Mouse (Mus musculus): ENCODE results near the gene Kpna6. TPM values are rescaled to one million over a fixed set of nuclear protein-coding genes. Genes with fewer than 3 reads are reported as not detected.

Kpna6 gene
- total and polyA plus RNA-seq, 3 experiments, result 15.9 to 66.5 (median 19.6) TPM

DNA sequence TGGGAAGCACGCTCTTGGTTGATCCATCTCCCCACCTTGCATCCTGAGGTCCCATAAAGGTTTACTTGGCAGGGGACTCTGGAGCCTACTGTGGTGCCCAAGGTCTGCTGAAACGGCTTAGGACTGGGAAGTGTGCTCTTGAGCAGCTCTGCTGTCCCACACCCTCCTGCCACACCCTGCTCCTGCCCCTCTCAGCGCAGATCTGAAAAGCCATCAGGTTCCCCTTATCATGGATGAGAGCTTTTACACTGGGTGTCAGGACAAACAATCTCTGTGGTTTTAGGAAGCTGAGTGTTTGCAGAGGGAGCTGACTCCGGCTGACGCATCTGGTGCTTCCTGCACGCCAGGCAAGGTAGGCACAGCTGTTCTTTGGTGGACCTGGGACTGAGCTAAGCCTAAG lies 38.7 kb downstream of the Kpna6 start:
- no peaks in the 10 kb centered on the region for H3K27me3 ChIP-seq (ENCODE audit: control insufficient read depth in 1 of 2, insufficient read depth in 2 of 2, low read length in 2 of 2)
- DNase-seq (ENCODE audit: low read depth, low spot score), result peak; percentile 52
- H3K9me3 ChIP-seq (replicated peaks; ENCODE audit: insufficient read depth, low read length), result no peaks in the 10 kb centered on the region
- H3K9ac ChIP-seq (ENCODE audit: control insufficient read depth, low read depth, low read length, poor library complexity, severe bottlenecking), result no peak overlapping the region
- H3K27ac ChIP-seq (ENCODE audit: control insufficient read depth, low read depth, low read length), result peak overlapping the region; percentile 33; the same call in 1 of the 2 replicates
- H3K4me1 ChIP-seq (ENCODE audit: control insufficient read depth in 1 of 2, insufficient read depth in 2 of 2, low read length in 2 of 2), result peaks cover 2 to 13% of the 10 kb centered on the region in 2 experiments; a peak in 3 of 4 replicates
- H3K4me3 ChIP-seq (ENCODE audit: control insufficient read depth in 1 of 2, insufficient read depth in 1 of 2, low read depth in 2 of 2, low read length in 2 of 2), result no peak overlapping the region
- TF ChIP-seq NELFE (IDR thresholded peaks at IDR 0.05; ENCODE audit: low read depth, low read length) (no peak), POLR2A (IDR thresholded peaks at IDR 0.05; ENCODE audit: control insufficient read depth in 1 of 2, insufficient read depth in 1 of 2, low read depth in 1 of 2, low read length in 2 of 2, poor library complexity in 1 of 2) (no peak), NRF1 (IDR thresholded peaks at IDR 0.05; ENCODE audit: insufficient read depth, low read depth, low read length, poor library complexity, severe bottlenecking) (no peak), MXI1 (IDR thresholded peaks at IDR 0.05; ENCODE audit: low read depth, low read length) (no peak), MAZ (IDR thresholded peaks at IDR 0.05; ENCODE audit: low read depth, low read length) (no peak), JUND (IDR thresholded peaks at IDR 0.05; ENCODE audit: low read depth, low read length) (no peak), GABPA (IDR thresholded peaks at IDR 0.05; ENCODE audit: low read depth, low read length) (no peak), CTCF (IDR thresholded peaks at IDR 0.05 in 2 of 3, conservative IDR thresholded peaks at IDR 0.05 in 1 of 3; ENCODE audit: control insufficient read depth in 1 of 3, insufficient read depth in 1 of 3, low read depth in 2 of 3, low read length in 3 of 3, poor library complexity in 1 of 3, severe bottlenecking in 1 of 3) (no peak), KAT2A (conservative IDR thresholded peaks at IDR 0.05; ENCODE audit: low read depth, low read length) (no peak), SIN3A (IDR thresholded peaks at IDR 0.05; ENCODE audit: low read length) (no peak), ETS1 (IDR thresholded peaks at IDR 0.05; ENCODE audit: low read depth, low read length) (no peak)
- H3K36me3 ChIP-seq (ENCODE audit: control insufficient read depth in 1 of 2, insufficient read depth in 2 of 2, low read length in 2 of 2), result peaks cover 12 to 14% of the 10 kb centered on the region in 2 experiments
- peaks cover 3% of the 10 kb centered on the region for H3K79me2 ChIP-seq (ENCODE audit: control insufficient read depth, insufficient read depth, low read length, poor library complexity)

DNA sequence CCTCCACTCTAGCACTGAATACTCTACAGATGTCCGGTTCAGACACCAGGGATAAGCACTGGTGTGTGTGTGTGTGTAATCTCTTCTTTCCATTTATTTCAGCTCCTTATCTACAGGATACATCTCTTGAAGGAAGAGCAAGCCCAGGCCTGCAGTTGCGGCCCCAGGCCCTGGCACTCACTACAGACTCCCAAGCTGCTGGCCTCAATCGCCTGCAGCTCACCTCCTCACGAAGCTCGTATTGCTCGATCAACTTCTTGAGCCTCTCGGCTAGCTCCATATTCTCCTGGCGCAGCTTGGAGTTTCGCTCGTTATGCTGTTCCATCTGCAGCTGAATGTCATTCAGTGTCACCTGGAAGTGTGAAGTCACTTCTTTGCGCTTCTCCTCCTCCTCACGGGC lies 40.7 kb downstream of the Kpna6 start:
- H3K36me3 ChIP-seq (ENCODE audit: control insufficient read depth in 1 of 2, insufficient read depth in 2 of 2, low read length in 2 of 2), result peaks cover 8 to 12% of the 10 kb centered on the region in 2 experiments
- H3K9me3 ChIP-seq (replicated peaks; ENCODE audit: insufficient read depth, low read length), result no peaks in the 10 kb centered on the region
- no peak overlapping the region for H3K27ac ChIP-seq (ENCODE audit: control insufficient read depth, low read depth, low read length)
- no peak for TF ChIP-seq MEF2A (IDR thresholded peaks at IDR 0.05; ENCODE audit: extremely low read depth, insufficient replicate concordance, low read depth, low read length, poor library complexity, severe bottlenecking)
- no peak for DNase-seq (ENCODE audit: low read depth, low spot score)
- H3K27me3 ChIP-seq (ENCODE audit: control insufficient read depth in 1 of 2, insufficient read depth in 2 of 2, low read length in 2 of 2), result no peaks in the 10 kb centered on the region
- H3K79me2 ChIP-seq (ENCODE audit: control insufficient read depth, insufficient read depth, low read length, poor library complexity), result no peaks in the 10 kb centered on the region; the same call in 1 of the 2 replicates
- H3K4me3 ChIP-seq (ENCODE audit: control insufficient read depth in 1 of 2, insufficient read depth in 1 of 2, low read depth in 2 of 2, low read length in 2 of 2), result no peak overlapping the region
- H3K4me1 ChIP-seq (ENCODE audit: control insufficient read depth in 1 of 2, insufficient read depth in 2 of 2, low read length in 2 of 2), result peaks cover 2 to 9% of the 10 kb centered on the region in 2 experiments; a peak in 3 of 4 replicates
- no peak overlapping the region for H3K9ac ChIP-seq (ENCODE audit: control insufficient read depth, low read depth, low read length, poor library complexity, severe bottlenecking)

GRCm38 (mm10) chr4:129630944-129631343 lies 41.6 kb downstream of the Kpna6 start:
- no peak for DNase-seq (ENCODE audit: low read depth, low spot score)
- H3K4me1 ChIP-seq (ENCODE audit: control insufficient read depth in 1 of 2, insufficient read depth in 2 of 2, low read length in 2 of 2), result peaks cover 2 to 11% of the 10 kb centered on the region in 2 experiments; a peak in 3 of 4 replicates
- H3K27ac ChIP-seq (ENCODE audit: control insufficient read depth, low read depth, low read length), result no peak overlapping the region
- no peaks in the 10 kb centered on the region for H3K27me3 ChIP-seq (ENCODE audit: control insufficient read depth in 1 of 2, insufficient read depth in 2 of 2, low read length in 2 of 2)
- H3K9me3 ChIP-seq (replicated peaks; ENCODE audit: insufficient read depth, low read length), result no peaks in the 10 kb centered on the region
- H3K36me3 ChIP-seq (ENCODE audit: control insufficient read depth in 1 of 2, insufficient read depth in 2 of 2, low read length in 2 of 2), result peaks cover 6 to 16% of the 10 kb centered on the region in 2 experiments
- no peak overlapping the region for H3K9ac ChIP-seq (ENCODE audit: control insufficient read depth, low read depth, low read length, poor library complexity, severe bottlenecking)
- no peak overlapping the region for H3K4me3 ChIP-seq (ENCODE audit: control insufficient read depth in 1 of 2, insufficient read depth in 1 of 2, low read depth in 2 of 2, low read length in 2 of 2)
- no peaks in the 10 kb centered on the region for H3K79me2 ChIP-seq (ENCODE audit: control insufficient read depth, insufficient read depth, low read length, poor library complexity)
- TF ChIP-seq HCFC1 (IDR thresholded peaks at IDR 0.05; ENCODE audit: low read depth, low read length), result no peak
- no peak for TF ChIP-seq MXI1 (IDR thresholded peaks at IDR 0.05; ENCODE audit: low read depth, low read length)
- TF ChIP-seq MAX (IDR thresholded peaks at IDR 0.05; ENCODE audit: low read length), result no peak
- TF ChIP-seq POLR2AphosphoS2 (IDR thresholded peaks at IDR 0.05; ENCODE audit: low read length), result no peak
- TF ChIP-seq RAD21 (IDR thresholded peaks at IDR 0.05; ENCODE audit: low read depth, low read length), result no peak
- no peak for TF ChIP-seq ETS1 (IDR thresholded peaks at IDR 0.05; ENCODE audit: low read depth, low read length)
- TF ChIP-seq TCF12 (IDR thresholded peaks at IDR 0.05; ENCODE audit: low read depth, low read length), result no peak
- TF ChIP-seq POLR2A (IDR thresholded peaks at IDR 0.05; ENCODE audit: control insufficient read depth in 1 of 2, insufficient read depth in 1 of 2, low read depth in 1 of 2, low read length in 2 of 2, poor library complexity in 1 of 2), result no peak
- no peak for TF ChIP-seq ZNF384 (IDR thresholded peaks at IDR 0.05; ENCODE audit: low read depth, low read length)
- no peak for TF ChIP-seq ZKSCAN1 (IDR thresholded peaks at IDR 0.05; ENCODE audit: low read depth, low read length)
- no peak for TF ChIP-seq MAFK (IDR thresholded peaks at IDR 0.05; ENCODE audit: borderline replicate concordance, low read depth, low read length)
- no peak for TF ChIP-seq GABPA (IDR thresholded peaks at IDR 0.05; ENCODE audit: low read depth, low read length)
- no peak for TF ChIP-seq MYC (IDR thresholded peaks at IDR 0.05; ENCODE audit: low read depth, low read length)
- no peak for TF ChIP-seq E2F4 (IDR thresholded peaks at IDR 0.05; ENCODE audit: borderline replicate concordance, low read depth, low read length)
- no peak for TF ChIP-seq ELF1 (IDR thresholded peaks at IDR 0.05; ENCODE audit: low read depth, low read length)
- TF ChIP-seq NELFE (IDR thresholded peaks at IDR 0.05; ENCODE audit: low read depth, low read length), result no peak
- TF ChIP-seq CHD1 (IDR thresholded peaks at IDR 0.05; ENCODE audit: low read depth, low read length), result no peak
- no peak for TF ChIP-seq UBTF (IDR thresholded peaks at IDR 0.05; ENCODE audit: borderline replicate concordance, insufficient read depth, low read depth, low read length)
- no peak for TF ChIP-seq GATA1 (IDR thresholded peaks at IDR 0.05; ENCODE audit: low read depth, low read length)

All from MEL (cell line).